Mouse (Mus musculus): Measurements from ENCODE around the gene Skil. TPM values are rescaled to one million over a fixed set of nuclear protein-coding genes. Genes with fewer than 3 reads are reported as not detected.
A peak's percentile ranks its signal among the peaks of the same experiment; 100 is the strongest.
"Not testable (repeated sequence)": the region's sequence is repeated elsewhere in the genome, so short reads cannot be mapped to it uniquely, and the experiment has no call there.

Skil gene
- total RNA-seq, 4 experiments from 2014 or later: 29.2 to 39.4 (median 34.0) TPM

- no peak for DNase-seq
These were observed 34.9 kb downstream of the Skil start for GRCm38 (mm10) chr3:31129766-31130165.

- DNase-seq: no peak
These were observed 38.8 kb downstream of the Skil start for GRCm38 (mm10) chr3:31133664-31134063.

DNA sequence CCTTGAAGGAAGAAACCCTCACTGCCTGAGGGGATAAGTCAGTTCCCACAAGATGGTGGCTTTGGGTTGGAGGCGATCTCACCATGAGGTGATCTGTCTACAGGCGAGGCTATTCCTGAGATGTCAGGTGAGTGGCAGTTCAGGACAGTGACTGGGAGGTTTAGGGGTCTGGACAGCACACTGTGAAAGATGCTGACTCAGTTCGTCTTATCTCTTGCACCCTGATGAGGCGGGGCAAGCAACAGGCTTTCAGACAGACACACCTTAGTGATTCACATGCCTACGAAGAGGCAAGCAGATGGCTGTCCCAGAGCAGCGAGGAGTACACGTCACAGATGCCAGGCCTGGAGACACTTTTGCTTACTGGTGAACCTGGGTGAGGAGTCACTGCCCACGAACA is 39.4 kb downstream of the Skil start:
- no peak for DNase-seq

DNA sequence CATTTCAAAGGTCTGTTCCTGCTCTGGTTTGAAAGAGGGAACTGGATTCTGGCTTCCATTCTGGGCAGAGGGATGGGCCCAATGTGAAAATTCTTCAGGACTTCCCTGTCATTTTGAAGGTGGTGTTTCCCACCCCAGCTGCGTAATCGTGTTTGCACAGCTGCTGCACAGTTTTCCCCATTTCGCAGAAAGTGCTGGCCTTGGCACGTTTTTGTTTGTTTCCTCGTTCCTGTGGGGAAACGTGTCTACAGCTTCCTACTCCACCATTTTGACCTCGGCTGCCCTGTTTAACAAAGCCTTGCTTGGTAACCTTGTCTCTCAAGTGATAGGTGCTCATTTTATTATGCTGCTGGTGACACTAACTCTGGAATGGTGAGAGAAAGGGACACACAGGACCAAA is 39.8 kb downstream of the Skil start:
- no peak for DNase-seq

DNA sequence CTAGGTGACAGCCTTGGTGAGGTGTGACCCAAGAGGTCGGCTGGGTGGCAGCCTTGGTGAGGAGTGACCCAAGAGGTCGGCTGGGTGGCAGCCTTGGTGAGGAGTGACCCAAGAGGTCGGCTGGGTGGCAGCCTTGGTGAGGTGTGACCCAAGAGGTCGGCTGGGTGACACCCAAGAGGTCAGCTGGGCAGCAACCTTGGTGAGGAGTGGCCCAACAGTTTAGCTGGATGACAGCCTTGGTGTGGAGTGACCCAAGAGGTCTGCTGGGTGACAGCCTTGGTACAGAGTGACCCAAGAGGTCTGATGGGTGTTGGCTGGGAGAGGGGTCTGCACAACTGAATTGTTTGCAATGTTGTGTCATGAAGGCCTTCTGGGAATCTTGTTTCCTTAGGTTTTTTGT is 41.7 kb downstream of the Skil start:
- not testable (repeated sequence) for DNase-seq

- DNase-seq: no peak
These were observed 43.9 kb downstream of the Skil start for GRCm38 (mm10) chr3:31138454-31139424.

- no peak for DNase-seq
These were observed 46.8 kb downstream of the Skil start for GRCm38 (mm10) chr3:31141621-31142020.

DNA sequence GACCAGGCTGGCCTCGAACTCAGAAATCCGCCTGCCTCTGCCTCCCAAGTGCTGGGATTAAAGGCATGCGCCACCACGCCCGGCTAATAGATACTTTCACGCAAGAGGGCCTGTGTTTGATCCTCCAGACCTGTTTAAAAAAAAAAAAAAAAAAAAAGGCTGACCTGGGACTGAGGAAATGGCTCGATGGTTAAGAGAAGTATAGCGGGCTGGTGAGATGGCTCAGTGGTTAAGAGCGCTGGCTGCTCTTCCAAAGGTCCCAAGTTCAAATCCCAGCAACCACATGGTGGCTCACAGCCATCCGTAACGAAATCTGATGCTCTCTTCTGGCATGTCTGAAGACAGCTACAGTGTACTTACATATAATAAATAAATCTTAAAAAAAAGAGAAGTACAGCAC is 50.4 kb downstream of the Skil start:
- DNase-seq: not testable (repeated sequence)

- DNase-seq: peak; percentile 52
These were observed 50.9 kb downstream of the Skil start for GRCm38 (mm10) chr3:31145641-31146290.

DNA sequence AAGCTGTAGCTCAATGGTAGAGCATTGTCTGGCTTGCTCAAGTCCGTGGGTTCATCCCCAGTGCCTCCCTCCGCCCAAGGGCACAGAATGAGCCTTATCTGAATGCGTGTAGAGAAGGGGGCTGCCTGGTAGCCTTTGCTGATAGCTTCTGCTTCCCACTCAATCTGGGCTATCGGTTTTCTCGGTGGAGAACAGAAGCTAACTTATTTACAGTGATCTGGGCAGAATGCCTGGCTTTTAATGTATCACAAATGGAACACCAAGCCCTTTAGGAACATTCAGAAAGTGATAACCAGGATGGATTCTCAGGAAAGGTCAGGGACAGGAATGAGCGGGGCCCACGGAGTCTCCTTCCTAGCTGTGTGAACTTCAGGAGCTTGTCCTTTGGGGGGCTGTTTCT is 53.7 kb downstream of the Skil start:
- no peak for DNase-seq

- no peak for DNase-seq
These were observed 54.8 kb downstream of the Skil start, which contains the start of gene Cldn11 for GRCm38 (mm10) chr3:31149706-31150105. Cldn11 (plus strand) TSS chr3:31149920.

DNA sequence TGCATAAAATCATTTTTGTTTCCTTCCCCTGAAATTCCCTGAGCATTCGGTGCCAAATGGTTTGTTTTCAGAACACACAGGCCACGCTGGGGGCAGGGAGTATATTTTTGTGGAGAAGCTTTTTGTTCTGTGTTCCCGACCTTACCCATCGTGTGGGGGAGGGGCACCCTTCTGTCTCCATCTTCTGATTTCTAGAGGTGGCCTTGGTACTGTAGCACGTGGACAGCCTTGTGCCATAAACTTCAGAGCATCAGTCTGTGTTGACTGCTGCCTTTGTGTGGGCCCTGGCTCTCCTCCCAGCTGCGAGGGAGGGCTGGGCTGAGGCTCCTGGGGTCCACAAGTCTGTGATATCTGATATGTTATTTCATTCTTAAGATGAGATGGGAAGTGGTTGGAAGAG is 57.2 kb downstream of the Skil start:
- peak; percentile 49 for DNase-seq

DNA sequence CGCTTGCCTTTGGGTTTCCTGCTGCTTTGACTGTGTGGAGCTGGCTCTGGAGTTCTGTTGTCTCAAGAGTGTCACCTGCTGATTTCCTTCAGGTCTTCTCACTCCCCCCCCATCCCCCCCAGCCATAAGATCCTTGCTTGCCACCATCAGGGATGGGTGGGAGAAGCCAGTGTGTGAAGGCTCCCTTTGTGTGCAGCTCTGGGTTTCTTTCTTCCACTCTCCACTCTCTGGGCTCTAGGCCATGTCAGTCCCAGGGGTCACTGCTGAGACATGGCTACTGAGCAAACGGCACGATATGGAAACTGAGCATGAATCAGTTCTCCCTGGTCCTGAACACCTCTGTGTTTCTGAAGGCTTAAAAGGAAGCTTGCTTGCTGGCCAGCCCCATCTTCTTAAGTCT is 61.3 kb downstream of the Skil start:
- no peak for DNase-seq

GRCm38 (mm10) chr3:31157776-31158175 is 62.9 kb downstream of the Skil start:
- DNase-seq: no peak

GRCm38 (mm10) chr3:31160046-31160445 is 65.2 kb downstream of the Skil start:
- DNase-seq: no peak

- DNase-seq: no peak
These were observed 66.5 kb downstream of the Skil start for GRCm38 (mm10) chr3:31161336-31161735.

DNA sequence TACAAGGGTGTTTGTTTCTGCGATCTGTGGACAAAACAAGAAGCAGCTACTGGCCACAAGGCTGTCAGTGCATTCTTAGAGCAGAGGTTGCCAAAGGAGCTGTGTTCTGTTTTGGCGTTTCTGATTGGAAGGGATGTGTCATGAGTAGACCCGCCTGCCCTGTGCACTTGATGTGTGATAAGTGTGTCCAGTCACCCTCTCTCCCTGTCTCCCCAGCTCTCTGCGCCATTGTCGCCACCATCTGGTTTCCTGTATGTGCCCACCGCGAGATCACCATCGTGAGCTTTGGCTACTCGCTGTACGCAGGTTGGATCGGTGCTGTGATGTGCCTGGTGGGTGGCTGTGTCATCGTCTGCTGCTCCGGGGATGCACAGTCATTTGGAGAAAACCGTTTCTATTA is 68.0 kb downstream of the Skil start:
- no peak for DNase-seq

DNA sequence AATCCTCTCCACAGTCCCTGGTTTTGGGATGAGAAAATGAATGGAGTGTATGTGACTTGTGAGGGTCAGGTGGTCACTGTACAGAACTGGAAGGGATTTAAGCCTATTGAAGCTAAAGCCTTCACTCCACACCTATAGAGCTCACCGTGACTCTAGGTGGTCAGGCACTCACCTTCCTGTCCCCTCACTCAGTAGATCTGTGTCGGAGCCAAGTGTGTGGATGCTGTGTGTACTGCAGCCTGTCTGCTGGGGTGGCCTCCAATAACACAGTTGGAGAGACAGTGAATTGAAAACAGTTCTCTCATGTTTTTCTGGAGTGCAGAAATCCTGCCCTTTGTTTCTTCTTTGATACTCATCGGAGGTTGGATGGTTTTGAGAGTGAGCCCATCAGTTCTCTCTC is 70.9 kb downstream of the Skil start:
- DNase-seq: no peak

DNA sequence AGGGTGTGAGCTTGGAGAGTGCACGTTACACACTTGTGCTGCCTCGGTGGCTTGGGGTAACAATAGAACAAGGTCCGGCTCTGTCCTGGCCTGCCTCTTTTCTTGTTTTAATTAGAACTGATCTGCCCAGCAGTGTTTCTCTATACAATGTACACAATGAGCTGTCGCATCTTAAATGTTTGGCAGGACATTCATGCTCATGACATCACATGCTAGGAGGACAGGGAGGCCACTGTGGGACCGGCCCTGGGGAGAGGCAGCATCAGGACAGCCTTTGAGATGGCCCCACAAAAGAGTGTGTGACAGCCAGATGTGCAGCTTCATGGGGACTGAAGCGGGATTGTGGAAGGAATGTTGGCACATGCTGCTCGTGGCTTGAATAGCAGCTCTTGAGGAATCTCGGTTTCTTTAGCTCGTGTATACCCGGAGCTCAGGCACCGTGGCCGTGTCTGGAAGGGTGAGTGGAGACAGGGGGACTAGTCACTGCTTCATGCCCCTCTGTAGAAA is 71.6 kb downstream of the Skil start:
- no peak for DNase-seq
